Mouse (Mus musculus) liver, postnatal 0 days (tissue): ENCODE measurements at regions not wholly inside any gene's neighbourhood (a gene's known extent, or its start where the extent isn't known, plus 50 kb on each side); places are given as distances from the start of the nearest gene placed in this dataset.

ENCODE experiments used
- ATAC-seq: fragments of 200-750 bp; cut with Nextera tagmentation; 2 replicates; pipeline ENCODE4 v1.8.0; 2017; ENCODE audit warnings: mild to moderate bottlenecking, moderate library complexity
- DNase-seq: peaks from one replicate; pipeline ENCODE4 v3.0.0-alpha.2; 2016
- H3K27ac ChIP-seq: fragments of 300-500 bp; sonication (generic); 2 replicates; pipeline ENCODE4 v1.5.1; 2014; ENCODE audit warnings: antibody characterized with exemption, moderate library complexity, mild to moderate bottlenecking, low read depth
- H3K27me3 ChIP-seq: fragments of 300-500 bp; sonication (generic); 2 replicates; pipeline ENCODE4 v1.6.1; 2014; ENCODE audit warnings: low read length, control low read depth, mixed read lengths; ENCODE audit not compliant: insufficient read depth
- H3K36me3 ChIP-seq: fragments of 300-500 bp; sonication (generic); replicated peaks from 2 replicates; pipeline ENCODE4 v1.6.1; 2014; ENCODE audit warnings: mild to moderate bottlenecking, control low read depth, low read length, moderate library complexity, mixed read lengths; ENCODE audit not compliant: insufficient read depth
- H3K4me1 ChIP-seq: fragments of 300-500 bp; sonication (generic); 2 replicates; pipeline ENCODE4 v1.6.1; 2014; ENCODE audit warnings: antibody characterized with exemption, mild to moderate bottlenecking, control low read depth; ENCODE audit not compliant: insufficient read depth
- H3K4me2 ChIP-seq: fragments of 300-500 bp; sonication (generic); 2 replicates; pipeline ENCODE4 v1.6.1; 2014; ENCODE audit warnings: low read depth, mild to moderate bottlenecking, low read length, moderate library complexity, mixed read lengths
- H3K4me3 ChIP-seq: fragments of 300-500 bp; sonication (generic); 2 replicates; pipeline ENCODE4 v1.5.1; 2014; ENCODE audit warnings: low read depth, low read length
- H3K9ac ChIP-seq: fragments of 300-500 bp; sonication (generic); replicated peaks from 2 replicates; pipeline ENCODE4 v1.6.1; 2014; ENCODE audit warnings: mild to moderate bottlenecking, moderate library complexity
- H3K9me3 ChIP-seq: fragments of 300-500 bp; sonication (generic); 2 replicates; pipeline ENCODE4 v1.6.1; 2016; ENCODE audit warnings: mild to moderate bottlenecking, control low read depth, low read length, mixed read lengths
- CTCF ChIP-seq: sonication (generic); IDR thresholded peaks from 2 replicates; pipeline ENCODE4 v1.5.1; 2016; ENCODE audit warnings: antibody characterized with exemption, low read depth
- EP300 ChIP-seq: IDR thresholded peaks from 2 replicates; pipeline ENCODE4 v1.6.1; 2016; ENCODE audit warnings: antibody characterized with exemption, low read depth, mild to moderate bottlenecking
- WGBS: fragments of 180-500 bp; shearing (Covaris S2); extraction: QIAGEN DNeasy Blood & Tissue Kit; methylation state at CpG from one replicate; pipeline ENCODE4 v1.1.7; 2014; ENCODE audit not compliant: insufficient replicate concordance; 5-methylcytosine and 5-hydroxymethylcytosine counted together

DNA sequence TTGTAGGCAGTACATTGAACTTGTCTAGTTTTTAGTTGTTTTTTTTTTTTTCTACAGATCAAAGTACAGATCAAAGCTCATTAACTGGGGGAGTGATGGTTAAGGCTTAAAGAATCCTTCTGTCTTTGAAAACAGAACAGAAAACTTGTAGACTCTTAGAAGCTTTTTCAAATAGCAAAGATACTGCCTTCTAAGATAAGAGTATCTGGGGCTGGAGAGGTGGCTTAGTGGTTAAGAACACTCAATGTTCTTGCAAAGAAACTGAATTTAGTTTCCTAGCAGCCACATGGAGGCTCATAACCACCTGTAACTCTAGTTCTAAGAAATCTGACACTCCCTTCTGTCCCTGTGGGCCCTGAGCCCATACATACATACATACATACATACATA lies 68.4 kb upstream of the Glrp1 start:
- Histone ChIP-seq H3K27ac (no peak overlapping the region), H3K4me3 (no peak overlapping the region), H3K9ac (no peak overlapping the region), H3K27me3 (no peaks in the 10 kb centered on the region), H3K4me1 (peaks cover 10% of the 10 kb centered on the region; the same call in 1 of the 2 replicates), H3K36me3 (no peaks in the 10 kb centered on the region), H3K4me2 (no peak overlapping the region), H3K9me3 (no peaks in the 10 kb centered on the region)
- ATAC-seq (no peak), DNase-seq (no peak)
- TF ChIP-seq CTCF: no peak
- no peak for TF ChIP-seq EP300

DNA sequence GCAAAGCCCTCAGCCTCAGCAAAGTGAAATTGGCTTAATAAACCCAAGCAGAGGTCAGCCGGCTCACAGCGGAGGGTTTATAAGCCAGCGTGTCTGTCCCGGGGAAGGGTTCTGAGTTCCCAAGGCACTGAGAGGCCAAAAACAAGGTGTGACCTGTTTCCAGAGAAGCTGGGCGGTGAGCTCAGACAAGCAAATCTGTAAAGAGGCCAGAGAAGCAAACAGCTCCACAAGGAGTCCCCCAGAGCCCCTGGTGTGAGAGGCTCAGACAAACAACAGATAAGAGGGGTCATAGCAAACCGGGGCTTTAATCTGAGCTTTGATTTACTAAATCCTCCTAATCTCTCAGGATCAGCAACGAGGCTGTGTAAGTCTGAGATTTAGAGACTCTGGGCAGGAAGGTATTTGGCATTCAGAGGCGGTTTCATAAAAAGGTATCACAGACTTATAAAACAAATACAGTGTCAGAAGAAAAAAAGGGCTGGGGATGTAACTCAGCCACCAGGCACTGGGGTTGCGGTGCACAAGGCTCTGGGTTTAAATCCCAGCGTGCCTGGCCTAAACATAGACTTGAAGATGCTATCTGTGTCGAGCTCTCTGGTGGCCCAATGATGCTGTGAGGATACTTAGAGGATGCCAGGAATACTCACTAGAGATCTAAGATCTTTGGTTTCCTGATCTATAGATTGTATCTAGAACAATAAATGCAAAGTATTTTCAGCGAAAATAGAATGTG lies 67.8 kb upstream of the Glrp1 start:
- peaks cover 10% of the 10 kb centered on the region; the same call in 1 of the 2 replicates for H3K4me1 ChIP-seq
- H3K9me3 ChIP-seq: no peaks in the 10 kb centered on the region
- H3K4me2 ChIP-seq: no peak overlapping the region
- DNase-seq (no peak), ATAC-seq (no peak)
- H3K4me3 ChIP-seq: no peak overlapping the region
- WGBS: 62% methylated on average over 12 of the region's 12 CpGs
- TF ChIP-seq EP300: no peak
- no peak for TF ChIP-seq CTCF
- H3K9ac ChIP-seq: no peak overlapping the region
- no peaks in the 10 kb centered on the region for H3K36me3 ChIP-seq
- H3K27me3 ChIP-seq: no peaks in the 10 kb centered on the region
- no peak overlapping the region for H3K27ac ChIP-seq

DNA sequence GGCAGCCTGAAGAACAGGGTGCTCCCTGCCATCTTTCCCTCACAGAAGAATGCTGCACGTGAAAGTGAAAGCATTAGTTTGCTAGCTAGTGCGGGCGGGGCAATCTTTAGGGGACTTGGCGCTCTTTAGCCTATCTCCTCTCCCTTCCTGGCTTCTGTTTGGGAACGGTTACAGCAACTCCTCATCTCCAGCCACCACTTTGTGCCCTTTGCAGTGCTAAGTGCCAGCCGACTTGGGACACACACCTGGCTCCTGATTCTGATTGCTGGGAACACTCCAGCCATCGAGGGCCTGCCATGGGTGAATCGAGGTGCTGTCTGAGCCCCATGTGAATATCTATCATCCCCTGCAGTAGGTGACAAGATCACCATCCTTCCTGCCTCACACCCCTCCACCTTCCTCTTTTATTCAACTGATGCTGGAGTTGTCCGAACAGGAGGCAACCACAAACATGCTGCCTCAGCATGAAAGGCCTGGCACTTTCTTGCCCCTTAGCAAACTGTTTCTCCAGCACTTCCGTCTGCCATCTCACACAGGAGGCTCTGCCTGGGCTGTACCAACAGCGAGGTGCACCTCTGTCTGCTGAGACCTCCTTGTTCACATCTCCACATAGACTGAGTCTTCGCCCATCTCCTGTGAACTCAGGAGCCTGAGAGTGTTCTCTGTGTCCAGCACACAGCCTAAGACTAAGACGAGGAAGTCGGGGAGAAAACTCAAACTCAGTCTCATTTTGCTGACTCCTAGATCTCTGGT lies 66.2 kb upstream of the Glrp1 start:
- WGBS: 25% methylated on average over 14 of the region's 14 CpGs
- Histone ChIP-seq H3K36me3 (no peaks in the 10 kb centered on the region), H3K4me2 (peak overlapping the region; percentile 60), H3K4me1 (peaks cover 10% of the 10 kb centered on the region; the same call in 1 of the 2 replicates), H3K4me3 (peak overlapping the region; percentile 21), H3K9me3 (no peaks in the 10 kb centered on the region), H3K27me3 (no peaks in the 10 kb centered on the region), H3K9ac (no peak overlapping the region), H3K27ac (0 out of 2 replicates have a peak overlapping the region, but pooled peaks have one; percentile 30)
- no peak for TF ChIP-seq EP300
- no peak for TF ChIP-seq CTCF
- DNase-seq (no peak), ATAC-seq (no peak)

DNA sequence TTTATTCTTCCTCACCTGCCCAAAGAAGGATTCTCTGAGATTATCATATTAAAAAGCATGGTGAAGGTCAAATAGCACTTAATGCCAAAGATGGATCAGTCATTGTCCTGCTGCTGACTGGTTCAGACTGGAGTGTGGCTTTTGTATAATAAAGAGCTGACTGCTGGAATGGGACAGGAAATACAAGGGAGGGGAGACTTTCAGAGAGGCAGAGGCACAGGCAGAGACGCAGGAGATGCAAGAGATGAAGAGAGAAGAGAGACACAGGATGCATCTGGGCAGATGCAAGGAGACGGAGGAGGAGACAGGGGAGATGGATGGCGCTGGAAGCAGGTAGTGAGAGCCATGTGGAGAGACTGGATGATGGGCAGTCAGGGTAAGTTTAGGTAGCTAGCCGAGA lies 65.4 kb upstream of the Glrp1 start:
- Histone ChIP-seq H3K4me2 (peak overlapping the region; percentile 60), H3K4me1 (peaks cover 10% of the 10 kb centered on the region; the same call in 1 of the 2 replicates), H3K36me3 (no peaks in the 10 kb centered on the region), H3K27ac (no peak overlapping the region), H3K4me3 (no peak overlapping the region; the same call in 1 of the 2 replicates), H3K27me3 (no peaks in the 10 kb centered on the region), H3K9ac (no peak overlapping the region), H3K9me3 (no peaks in the 10 kb centered on the region)
- DNase-seq: no peak
- no peak for ATAC-seq
- TF ChIP-seq CTCF: no peak
- no peak for TF ChIP-seq EP300
- WGBS: 63% methylated on average over 4 of the region's 4 CpGs

GRCm38 (mm10) chr1:88572161-88572560 lies 62.3 kb upstream of the Glrp1 start:
- ATAC-seq (no peak), DNase-seq (no peak)
- WGBS: 86% methylated on average over 13 of the region's 13 CpGs
- Histone ChIP-seq H3K36me3 (no peaks in the 10 kb centered on the region), H3K27ac (no peak overlapping the region), H3K4me3 (no peak overlapping the region), H3K4me2 (no peak overlapping the region), H3K9me3 (no peaks in the 10 kb centered on the region), H3K27me3 (no peaks in the 10 kb centered on the region), H3K4me1 (peaks cover 10% of the 10 kb centered on the region; the same call in 1 of the 2 replicates), H3K9ac (no peak overlapping the region)
- TF ChIP-seq CTCF (no peak), EP300 (no peak)

DNA sequence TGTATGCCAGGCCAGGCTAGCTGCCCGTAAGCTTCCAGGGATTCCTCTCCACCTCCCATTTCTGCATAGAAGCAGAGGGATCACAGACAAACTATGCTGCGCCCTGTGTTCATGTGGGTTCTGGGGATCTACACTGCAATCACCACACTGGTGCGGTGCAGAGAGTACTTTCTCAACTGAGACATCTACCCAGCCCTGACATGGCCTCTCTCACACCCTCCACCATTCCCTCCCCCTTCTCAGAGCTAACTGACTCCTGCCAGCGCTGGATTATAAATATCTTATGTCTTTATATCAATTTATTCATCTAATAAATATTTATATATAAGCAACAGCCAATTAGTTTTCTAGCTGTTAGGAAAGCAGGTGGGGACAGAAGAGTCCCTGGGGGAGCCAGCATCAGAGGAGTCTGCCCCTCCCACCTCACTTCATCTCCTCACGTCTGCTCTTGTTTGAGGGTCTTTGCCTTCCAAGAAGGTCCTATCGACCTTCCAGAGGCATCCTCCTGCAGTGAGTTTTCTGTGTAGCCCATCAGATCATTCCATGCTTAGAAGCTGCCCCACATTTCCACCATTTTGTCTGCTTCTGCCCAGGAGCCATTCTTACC lies 58.7 kb upstream of the Glrp1 start:
- H3K27me3 ChIP-seq: no peaks in the 10 kb centered on the region
- no peak overlapping the region for H3K9ac ChIP-seq
- no peak overlapping the region for H3K27ac ChIP-seq
- ATAC-seq: no peak
- TF ChIP-seq CTCF (no peak), EP300 (no peak)
- H3K9me3 ChIP-seq: no peaks in the 10 kb centered on the region
- H3K36me3 ChIP-seq: no peaks in the 10 kb centered on the region
- H3K4me2 ChIP-seq: no peak overlapping the region
- H3K4me3 ChIP-seq: no peak overlapping the region
- 72% methylated on average over 6 of the region's 6 CpGs for WGBS
- H3K4me1 ChIP-seq: no peaks in the 10 kb centered on the region
- DNase-seq: no peak
